Mouse (Mus musculus) kidney, postnatal 0 days (tissue): ENCODE results near the gene Slpi. TPM values are rescaled to one million over a fixed set of nuclear protein-coding genes. Genes with fewer than 3 reads are reported as not detected.

ENCODE experiments used
- ATAC-seq: fragments of 200-750 bp; cut with Nextera tagmentation; replicated peaks from 2 replicates; pipeline ENCODE4 v1.8.0; 2017; ENCODE audit warnings: low read depth, moderate number of reproducible peaks, moderate TSS enrichment, moderate library complexity; ENCODE audit not compliant: low FRiP score
- DNase-seq: peaks from one replicate; pipeline ENCODE4 v3.0.0-alpha.2; 2016; ENCODE audit warnings: low spot score
- H3K27ac ChIP-seq: fragments of 300-500 bp; sonication (generic); 2 replicates; pipeline ENCODE4 v1.5.1; 2014; ENCODE audit warnings: mild to moderate bottlenecking
- H3K27me3 ChIP-seq: fragments of 300-500 bp; sonication (generic); 2 replicates; pipeline ENCODE4 v1.6.1; 2014; ENCODE audit warnings: low read length, mixed read lengths; ENCODE audit not compliant: insufficient read depth
- H3K36me3 ChIP-seq: fragments of 300-500 bp; sonication (generic); 2 replicates; pipeline ENCODE4 v1.6.1; 2014; ENCODE audit warnings: low read length, mixed read lengths; ENCODE audit not compliant: insufficient read depth
- H3K4me1 ChIP-seq: fragments of 300-500 bp; sonication (generic); replicated peaks from 2 replicates; pipeline ENCODE4 v1.6.1; 2014; ENCODE audit warnings: antibody characterized with exemption, low read length, mixed read lengths; ENCODE audit not compliant: insufficient read depth
- H3K4me2 ChIP-seq: fragments of 300-500 bp; sonication (generic); 2 replicates; pipeline ENCODE4 v1.6.1; 2014; ENCODE audit warnings: mild to moderate bottlenecking, low read length, moderate library complexity, mixed read lengths
- H3K4me3 ChIP-seq: fragments of 300-500 bp; sonication (generic); replicated peaks from 2 replicates; pipeline ENCODE4 v1.5.1; 2014; ENCODE audit warnings: low read depth, low read length
- H3K9ac ChIP-seq: fragments of 300-500 bp; sonication (generic); 2 replicates; pipeline ENCODE4 v1.6.1; 2014; ENCODE audit warnings: low read depth, low read length
- H3K9me3 ChIP-seq: fragments of 300-500 bp; sonication (generic); replicated peaks from 2 replicates; pipeline ENCODE4 v1.6.1; 2016; ENCODE audit warnings: low read length, inconsistent platforms, mixed read lengths
- CTCF ChIP-seq: IDR thresholded peaks from 2 replicates; pipeline ENCODE4 v1.5.1; 2016; ENCODE audit warnings: antibody characterized with exemption, low read depth, mild to moderate bottlenecking, moderate library complexity
- WGBS: fragments of 180-500 bp; shearing (Covaris S2); extraction: QIAGEN DNeasy Blood & Tissue Kit; methylation state at CpG from one replicate; pipeline ENCODE4 v1.1.7; 2014; 5-methylcytosine and 5-hydroxymethylcytosine counted together
- polyA plus RNA-seq: library from polyadenylated mRNA; unstranded; fragments of >200 nt; fragmentation: Nextera tagmentation; extraction: Ambion mirVana; gene quantifications from 2 replicates; pipeline ENCODE4 v1.2.1, GENCODE M21; 2015

Slpi gene
- polyA plus RNA-seq, 1 experiment from 2014 or later = 9.6 TPM

DNA sequence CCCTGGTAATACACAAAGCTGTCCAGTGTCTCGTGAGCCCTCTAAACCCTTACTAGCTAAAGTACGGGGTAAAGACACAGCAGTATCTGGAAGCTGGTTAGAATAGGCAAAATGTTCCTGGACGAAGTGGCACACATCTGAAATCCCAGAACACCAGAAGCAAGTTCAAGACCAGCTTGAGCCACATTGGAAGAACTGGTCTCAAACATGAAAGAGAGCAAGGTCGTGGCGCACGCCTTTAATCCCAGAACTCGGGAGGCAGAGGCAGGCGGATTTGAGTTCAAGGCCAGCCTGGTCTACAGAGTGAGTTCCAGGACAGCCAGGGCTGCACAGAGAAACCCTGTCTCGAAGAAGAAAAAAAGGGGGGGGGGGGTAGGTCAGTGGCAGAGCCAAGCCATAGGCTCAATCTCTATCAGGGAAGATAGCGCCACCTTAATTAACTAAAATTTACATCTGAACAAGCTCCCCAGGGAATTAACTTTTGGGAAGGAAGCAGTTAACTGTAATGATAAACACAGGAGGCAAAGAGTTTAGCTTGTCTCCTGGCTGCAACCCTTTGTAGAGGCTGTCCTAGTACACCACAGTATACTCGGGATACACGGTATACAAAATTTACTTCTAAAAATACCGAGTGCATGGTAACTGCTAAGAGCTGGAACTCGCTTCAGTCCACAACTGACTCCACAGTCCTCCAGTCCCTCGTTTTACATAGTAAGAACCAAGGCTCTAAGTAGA lies 41.2 kb upstream of the Slpi start:
- Histone ChIP-seq H3K27me3 (no peaks in the 10 kb centered on the region), H3K9me3 (no peaks in the 10 kb centered on the region), H3K4me2 (no peak overlapping the region), H3K4me3 (no peak overlapping the region), H3K27ac (peak overlapping the region; percentile 93; the same call in 1 of the 2 replicates), H3K9ac (no peak overlapping the region), H3K4me1 (peaks cover 45% of the 10 kb centered on the region), H3K36me3 (peaks cover 21% of the 10 kb centered on the region; the same call in 1 of the 2 replicates)
- no peak for TF ChIP-seq CTCF
- ATAC-seq = no peak
- WGBS = 57% methylated on average over 15 of the region's 15 CpGs
- DNase-seq = no peak

DNA sequence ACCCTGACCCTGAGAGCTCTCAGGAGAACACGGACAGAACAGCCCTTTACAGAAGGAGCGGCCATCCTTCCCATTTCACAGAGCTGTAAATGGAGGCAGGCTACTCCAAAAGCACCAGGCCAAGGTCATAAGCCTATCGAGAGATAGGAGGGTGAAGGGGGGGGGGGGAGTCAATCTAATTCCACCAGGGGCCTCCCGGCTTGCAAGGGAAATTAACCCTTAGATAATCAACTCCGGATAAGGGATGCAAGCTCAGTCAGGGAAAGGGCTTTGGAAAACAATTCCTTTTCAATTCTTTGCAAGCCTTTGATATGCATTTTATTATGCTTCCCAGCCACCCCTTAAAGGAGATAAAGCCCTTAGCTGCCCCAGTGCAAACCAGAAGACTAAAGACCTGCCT lies 39.6 kb upstream of the Slpi start:
- Histone ChIP-seq H3K9me3 (no peaks in the 10 kb centered on the region), H3K4me1 (peaks cover 31% of the 10 kb centered on the region), H3K4me3 (no peak overlapping the region), H3K9ac (no peak overlapping the region), H3K4me2 (no peak overlapping the region), H3K36me3 (peaks cover 32% of the 10 kb centered on the region), H3K27ac (no peak overlapping the region), H3K27me3 (no peaks in the 10 kb centered on the region)
- 35% methylated on average over 5 of the region's 5 CpGs for WGBS
- no peak for DNase-seq
- no peak for TF ChIP-seq CTCF
- ATAC-seq = no peak

DNA sequence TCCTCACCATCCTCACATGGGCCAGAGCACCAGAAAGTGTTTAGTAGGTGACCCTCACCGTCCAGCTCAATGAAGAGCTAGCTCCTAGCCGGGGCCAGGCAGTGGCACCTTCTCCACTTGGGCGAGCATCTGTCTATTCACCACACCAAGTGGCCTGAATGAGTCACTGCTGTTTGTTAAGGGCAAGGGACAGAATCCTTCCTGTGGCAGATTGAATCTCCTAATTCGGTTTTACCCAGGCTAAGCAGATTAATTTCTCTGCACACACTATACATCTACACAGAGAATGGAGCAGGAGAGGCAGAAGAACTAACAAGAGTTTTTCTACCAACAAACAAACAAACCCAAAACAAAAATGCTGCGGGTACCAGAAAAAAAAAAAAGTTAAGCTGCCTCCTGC lies 38.1 kb upstream of the Slpi start:
- no peak for TF ChIP-seq CTCF
- no peaks in the 10 kb centered on the region for H3K9me3 ChIP-seq
- H3K4me2 ChIP-seq = no peak overlapping the region
- no peak overlapping the region for H3K9ac ChIP-seq
- H3K27ac ChIP-seq = no peak overlapping the region
- no peak overlapping the region for H3K4me3 ChIP-seq
- ATAC-seq (no peak), DNase-seq (no peak)
- WGBS = 63% methylated on average over 5 of the region's 5 CpGs
- H3K4me1 ChIP-seq = peaks cover 16% of the 10 kb centered on the region
- H3K27me3 ChIP-seq = no peaks in the 10 kb centered on the region
- H3K36me3 ChIP-seq = peaks cover 40% of the 10 kb centered on the region

DNA sequence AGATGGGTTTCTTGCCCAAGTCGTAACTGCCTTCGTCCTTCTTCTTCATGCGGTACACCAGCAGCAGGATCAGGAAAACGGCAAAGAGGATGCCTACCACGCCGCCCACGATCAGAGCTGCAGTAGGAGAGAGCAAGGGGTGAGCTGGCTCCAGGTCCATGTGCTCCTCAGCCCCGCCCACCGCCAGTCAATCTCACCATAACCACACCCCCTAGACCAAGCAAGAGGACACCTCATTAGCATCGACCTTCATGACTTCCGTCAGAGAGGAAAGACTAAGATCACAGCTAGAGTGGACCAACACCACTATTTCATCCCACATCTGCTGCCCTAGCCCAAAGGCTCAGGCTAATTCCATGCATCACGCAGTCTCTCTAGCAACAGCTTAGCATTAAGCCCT lies 37.2 kb upstream of the Slpi start:
- no peak for DNase-seq
- ATAC-seq = no peak
- 28% methylated on average over 12 of the region's 12 CpGs for WGBS
- Histone ChIP-seq H3K9me3 (no peaks in the 10 kb centered on the region), H3K9ac (no peak overlapping the region), H3K4me3 (no peak overlapping the region), H3K36me3 (peaks cover 40% of the 10 kb centered on the region), H3K4me1 (peaks cover 9% of the 10 kb centered on the region), H3K4me2 (no peak overlapping the region), H3K27me3 (no peaks in the 10 kb centered on the region), H3K27ac (no peak overlapping the region)
- TF ChIP-seq CTCF = no peak

DNA sequence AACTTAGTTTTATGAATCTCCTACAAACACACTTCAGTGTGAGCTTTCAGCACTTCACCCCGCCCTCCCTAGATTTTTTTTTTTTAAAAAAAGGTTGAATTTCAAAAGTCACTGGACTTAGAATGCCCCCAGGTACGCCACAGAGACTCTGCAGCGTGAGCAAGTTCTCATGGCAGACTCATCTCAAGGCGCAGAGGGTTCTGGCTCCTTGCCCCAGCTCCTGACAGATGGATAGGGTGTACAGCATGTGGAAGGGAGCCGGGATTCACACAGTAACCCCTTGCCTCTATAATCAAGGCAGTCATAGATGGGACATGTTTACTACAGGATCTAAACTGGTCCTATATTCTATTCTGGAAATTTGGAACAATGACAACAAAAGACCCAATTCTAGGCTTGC lies 36.5 kb upstream of the Slpi start:
- H3K9ac ChIP-seq = no peak overlapping the region
- H3K9me3 ChIP-seq = no peaks in the 10 kb centered on the region
- no peak for TF ChIP-seq CTCF
- ATAC-seq = no peak
- H3K4me1 ChIP-seq = 0 out of 2 replicates have a peak, but pooled peaks cover 2% of the 10 kb centered on the region
- H3K27ac ChIP-seq = no peak overlapping the region
- H3K36me3 ChIP-seq = peaks cover 40% of the 10 kb centered on the region
- 84% methylated on average over 5 of the region's 5 CpGs for WGBS
- no peak for DNase-seq
- no peaks in the 10 kb centered on the region for H3K27me3 ChIP-seq
- H3K4me3 ChIP-seq = no peak overlapping the region
- H3K4me2 ChIP-seq = no peak overlapping the region

DNA sequence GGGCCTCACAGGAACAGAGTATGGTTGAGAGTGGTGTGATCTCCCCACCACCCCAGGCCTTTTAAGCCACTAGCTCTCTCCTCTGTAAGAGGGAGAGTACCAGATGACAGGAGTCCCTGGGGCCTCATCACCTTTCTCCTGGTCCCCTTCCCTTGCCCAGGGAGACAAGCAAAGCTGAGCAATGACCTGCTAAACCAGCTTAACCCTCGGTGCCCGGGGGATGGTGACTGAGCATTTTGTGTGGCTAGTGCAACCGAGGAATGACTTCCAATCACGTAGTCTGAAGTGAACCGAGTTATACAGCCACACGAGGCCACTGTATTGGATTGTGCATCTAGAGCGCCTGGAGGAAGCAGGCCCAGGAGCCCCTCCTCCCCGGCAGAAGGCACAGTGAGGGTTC lies 35.5 kb upstream of the Slpi start:
- 88% methylated on average over 8 of the region's 8 CpGs for WGBS
- Histone ChIP-seq H3K9ac (no peak overlapping the region), H3K4me1 (no peaks in the 10 kb centered on the region), H3K36me3 (peaks cover 37% of the 10 kb centered on the region), H3K4me2 (no peak overlapping the region), H3K4me3 (no peak overlapping the region), H3K27me3 (no peaks in the 10 kb centered on the region), H3K9me3 (no peaks in the 10 kb centered on the region), H3K27ac (no peak overlapping the region; the same call in 1 of the 2 replicates)
- ATAC-seq (no peak), DNase-seq (no peak)
- no peak for TF ChIP-seq CTCF

DNA sequence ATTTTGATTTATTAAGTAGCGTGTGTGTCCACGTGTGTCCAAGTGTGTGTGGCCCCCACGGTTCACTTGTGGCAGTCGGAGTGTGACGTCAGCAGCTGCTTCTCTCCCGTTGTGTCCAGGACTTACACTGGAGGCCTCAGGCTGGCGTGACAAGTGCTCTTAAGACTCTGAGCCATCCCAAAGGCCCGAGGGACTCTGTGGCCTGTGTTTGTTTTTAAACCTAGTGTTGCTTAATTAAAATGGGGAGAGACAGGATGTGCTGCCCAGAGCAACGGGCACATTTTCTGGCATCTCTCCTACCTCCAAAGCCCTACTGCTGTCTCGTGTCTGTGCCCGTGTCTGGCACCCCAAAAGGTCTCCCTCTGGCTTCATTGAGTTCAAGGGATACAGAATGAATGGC lies 34.6 kb upstream of the Slpi start:
- Histone ChIP-seq H3K36me3 (peaks cover 34% of the 10 kb centered on the region), H3K9ac (no peak overlapping the region), H3K4me1 (no peaks in the 10 kb centered on the region), H3K27ac (no peak overlapping the region), H3K4me2 (no peak overlapping the region), H3K27me3 (no peaks in the 10 kb centered on the region), H3K4me3 (no peak overlapping the region), H3K9me3 (no peaks in the 10 kb centered on the region)
- DNase-seq (no peak), ATAC-seq (no peak)
- TF ChIP-seq CTCF = no peak
- WGBS = 65% methylated on average over 11 of the region's 11 CpGs
